Mouse (Mus musculus) bone marrow macrophage, adult 2 months (primary cell): Measurements from ENCODE around the gene Dclre1a.

Experiments
- CTCF ChIP-seq: IDR thresholded peaks from 2 replicates; pipeline ENCODE4 v1.5.1; 2012; ENCODE audit warnings: low read depth, mild to moderate bottlenecking, low read length, moderate library complexity
- POLR2A ChIP-seq: IDR thresholded peaks from 2 replicates; pipeline ENCODE4 v1.6.1; 2012; ENCODE audit warnings: mild to moderate bottlenecking, low read depth, low read length, borderline replicate concordance

GRCm38 (mm10) chr19:56571234-56571633 lies 23.2 kb upstream of the Dclre1a start:
- TF ChIP-seq CTCF (no peak), POLR2A (no peak)
